ENCODE assay signal across 9 mouse cellular contexts in genomic region chr1:144002036-144002714, GRCm38 (mm10). TPM values are rescaled to one million over a fixed set of nuclear protein-coding genes. Genes with fewer than 3 reads are reported as not detected.
DNase-seq lines count a peak whose midpoint lies in the region; ATAC-seq and TF ChIP-seq lines count a peak whose summit lies in the region.
"Had no signal": no experiment of that assay in that cellular context is flagged by ENCODE, and none has a peak within 500 bp of the region (broad histone marks: within the 10 kb centered on the region; RNA-seq: fewer than 3 reads in every experiment).

No protein-coding gene starts in this region.

- TF ChIP-seq CTCF in bone marrow, adult 2 months (IDR thresholded peaks at IDR 0.05; ENCODE audit: control insufficient read depth, insufficient read depth, low read length), result no peak

- H3K4me2 ChIP-seq in heart, embryonic 15.5 days, result peak overlapping the region; percentile 93
- peak overlapping the region; percentile 95 for H3K4me2 ChIP-seq in hindbrain, embryonic 15.5 days
- H3K4me2 ChIP-seq in midbrain, embryonic 14.5 days (ENCODE audit: low read length), result peak overlapping the region; percentile 96

- ATAC-seq in heart, embryonic 15.5 days (replicated peaks; ENCODE audit: insufficient number of reproducible peaks, insufficient read depth, low FRiP score, low read depth), result no peak
- ATAC-seq in hindbrain, embryonic 15.5 days (ENCODE audit: low FRiP score, low read depth), result no peak
- no peak for ATAC-seq in midbrain, embryonic 14.5 days (ENCODE audit: low FRiP score, low TSS enrichment)
- no peak for ATAC-seq in granulocyte monocyte progenitor cell, adult 5-6 weeks (replicated peaks; ENCODE audit: poor library complexity, severe bottlenecking)

- no peak for DNase-seq in heart, postnatal 36 days
- no peak for DNase-seq in midbrain, embryonic 14.5 days
- no peak for DNase-seq in adrenal gland, adult 8-10 months
- no peak for DNase-seq in ovary, postnatal 14 days (ENCODE audit: low spot score)
- DNase-seq: cerebellum, adult 11-12 months had no signal

- H3K27me3 ChIP-seq in heart, embryonic 15.5 days, result no peaks in the 10 kb centered on the region
- H3K27me3 ChIP-seq in hindbrain, embryonic 15.5 days, result no peaks in the 10 kb centered on the region
- no peaks in the 10 kb centered on the region for H3K27me3 ChIP-seq in midbrain, embryonic 14.5 days (ENCODE audit: control insufficient read depth, insufficient read depth, low read length)

- peaks cover 12% of the 10 kb centered on the region for H3K4me1 ChIP-seq in heart, embryonic 15.5 days (replicated peaks)
- peaks cover 2% of the 10 kb centered on the region; the same call in 1 of the 2 replicates for H3K4me1 ChIP-seq in bone marrow, adult 2 months (ENCODE audit: control insufficient read depth, insufficient read depth, low read length)
- H3K4me1 ChIP-seq in hindbrain, embryonic 15.5 days (replicated peaks), result peaks cover 21% of the 10 kb centered on the region
- H3K4me1 ChIP-seq in midbrain, embryonic 14.5 days (ENCODE audit: control insufficient read depth, insufficient read depth, low read length), result peaks cover 17% of the 10 kb centered on the region

- H3K36me3 ChIP-seq in heart, embryonic 15.5 days, result no peaks in the 10 kb centered on the region
- H3K36me3 ChIP-seq in hindbrain, embryonic 15.5 days, result peaks cover 16% of the 10 kb centered on the region
- peaks cover 21% of the 10 kb centered on the region for H3K36me3 ChIP-seq in midbrain, embryonic 14.5 days (ENCODE audit: control insufficient read depth, insufficient read depth, low read length)

- WGBS in heart, embryonic 15.5 days, result 86% methylated on average over 6 of the region's 6 CpGs
- WGBS in bone marrow, adult 2 months, result 75% methylated on average over 6 of the region's 6 CpGs
- 84% methylated on average over 6 of the region's 6 CpGs for WGBS in hindbrain, embryonic 15.5 days
- 91% methylated on average over 6 of the region's 6 CpGs for WGBS in midbrain, embryonic 14.5 days

- intact Hi-C loops in heart, postnatal 36 days (cut with DNase I), result loop anchor here (5.0 to 10.0 kb wide), 3 partner anchors 85 to 300 kb away; partner anchors contain the start of gene Cdc73

- no peak for TF ChIP-seq POLR2A in bone marrow, adult 2 months (IDR thresholded peaks at IDR 0.05; ENCODE audit: borderline replicate concordance, control insufficient read depth, low read depth, low read length)

- no peak overlapping the region for H3K9ac ChIP-seq in heart, embryonic 15.5 days
- peak overlapping the region; percentile 86; the same call in 1 of the 2 replicates for H3K9ac ChIP-seq in hindbrain, embryonic 15.5 days
- H3K9ac ChIP-seq in midbrain, embryonic 14.5 days (replicated peaks; ENCODE audit: low read length), result peak overlapping the region; percentile 81; the same call in 1 of the 2 replicates

- peak overlapping the region; percentile 69 for H3K4me3 ChIP-seq in heart, embryonic 15.5 days
- peak overlapping the region; percentile 37 for H3K4me3 ChIP-seq in bone marrow, adult 2 months (replicated peaks; ENCODE audit: control insufficient read depth, low read depth, low read length)
- peak overlapping the region; percentile 88 for H3K4me3 ChIP-seq in hindbrain, embryonic 15.5 days
- H3K4me3 ChIP-seq in midbrain, embryonic 14.5 days (replicated peaks; ENCODE audit: low read depth, low read length), result peak overlapping the region; percentile 86

- H3K9me3 ChIP-seq in heart, embryonic 15.5 days (replicated peaks), result no peaks in the 10 kb centered on the region
- H3K9me3 ChIP-seq in hindbrain, embryonic 15.5 days, result no peaks in the 10 kb centered on the region
- no peaks in the 10 kb centered on the region for H3K9me3 ChIP-seq in midbrain, embryonic 14.5 days (ENCODE audit: control insufficient read depth, low read length)

- H3K27ac ChIP-seq in heart, embryonic 15.5 days, result no peak overlapping the region
- no peak overlapping the region for H3K27ac ChIP-seq in bone marrow, adult 2 months (ENCODE audit: control insufficient read depth, insufficient read depth, low read depth, low read length, poor library complexity)
- peak overlapping the region; percentile 92; the same call in 1 of the 2 replicates for H3K27ac ChIP-seq in hindbrain, embryonic 15.5 days (replicated peaks)
- H3K27ac ChIP-seq in midbrain, embryonic 14.5 days (replicated peaks; ENCODE audit: low read depth, low read length), result no peak overlapping the region

RNA-seq across cellular contexts. Expression of gene Rgs2, which starts 1.8 kb away (rescaled TPM):
- 28.6 and 30.4 TPM in 2 replicates for polyA plus RNA-seq in heart, embryonic 15.5 days (2015; fragmentation: Nextera tagmentation; extraction: Ambion mirVana)
- 10 to 100 TPM; 26.8 to 81.7 TPM for total RNA-seq in heart, postnatal 36 days (2021)
- 16.3 and 44.7 TPM in 2 replicates for polyA plus RNA-seq in bone marrow, adult 2 months (2011; ENCODE audit: insufficient read depth, insufficient read length, low replicate concordance, missing spikeins)
- polyA plus RNA-seq in hindbrain, embryonic 15.5 days (2015; fragmentation: Nextera tagmentation; extraction: Ambion mirVana), result 102 and 111 TPM in 2 replicates
- polyA plus RNA-seq in midbrain, embryonic 14.5 days (2014; fragmentation: Nextera tagmentation; extraction: Ambion mirVana), result 123 and 132 TPM in 2 replicates
- 55.0 and 90.4 TPM in 2 replicates for total RNA-seq in granulocyte monocyte progenitor cell, adult 5-6 weeks (2014; fragmentation: Nextera tagmentation)
- total RNA-seq in granulocyte monocyte progenitor cell, adult 5-6 weeks (2017), result 98.1 and 98.8 TPM in 2 replicates
- 100 to 1,000 TPM; 180 to 417 (median 331) TPM for total RNA-seq in adrenal gland, adult 8-10 months (2022)

Comparison
In these comparisons a context has a peak if more than half of its experiments do, and no peak if none do; other contexts are left out.
1. H3K4me3 ChIP-seq: peak in every context shown above with its lines; median percentile 88 in hindbrain, embryonic 15.5 days; 86 in midbrain, embryonic 14.5 days; 69 in heart, embryonic 15.5 days; 37 in bone marrow, adult 2 months.